Mouse (Mus musculus) heart, adult 2 months (tissue): ENCODE measurements around the gene Mfge8. TPM values are rescaled to one million over a fixed set of nuclear protein-coding genes. Genes with fewer than 3 reads are reported as not detected.

Experiments
- DNase-seq, 2 experiments: peaks; one replicate each; pipeline ENCODE4 v3.0.0; 2021
- H3K27ac ChIP-seq: fragments of 200-600 bp; 2 replicates; pipeline ENCODE4 v1.8.1; 2022
- H3K27me3 ChIP-seq: fragments of 200-500 bp; 2 replicates; pipeline ENCODE4 v1.6.1; 2012; ENCODE audit warnings: mild to moderate bottlenecking, low read length, inconsistent platforms, mixed read lengths; ENCODE audit not compliant: control insufficient read depth, insufficient read depth
- H3K36me3 ChIP-seq: fragments of 200-500 bp; 2 replicates; pipeline ENCODE4 v1.6.1; 2012; ENCODE audit warnings: low read length, inconsistent platforms; ENCODE audit not compliant: control insufficient read depth, insufficient read depth
- H3K4me1 ChIP-seq: fragments of 200-500 bp; 2 replicates; pipeline ENCODE4 v1.6.1; 2011; ENCODE audit warnings: low read length; ENCODE audit not compliant: control insufficient read depth, insufficient read depth
- H3K4me3 ChIP-seq: fragments of 200-600 bp; 2 replicates; pipeline ENCODE4 v1.8.1; 2022
- H3K79me2 ChIP-seq: fragments of 200-500 bp; replicated peaks from 2 replicates; pipeline ENCODE4 v1.6.1; 2012; ENCODE audit warnings: mild to moderate bottlenecking, inconsistent platforms, low read length, moderate library complexity, mixed read lengths; ENCODE audit not compliant: control insufficient read depth, insufficient read depth
- H3K9ac ChIP-seq: fragments of 200-500 bp; 2 replicates; pipeline ENCODE4 v1.6.1; 2012; ENCODE audit warnings: low read depth, mild to moderate bottlenecking, control low read depth, inconsistent platforms, low read length, mixed read lengths
- CTCF ChIP-seq: fragments of 200-600 bp; IDR thresholded peaks from 2 replicates; pipeline ENCODE4 v1.8.1; 2022; ENCODE audit warnings: antibody characterized with exemption, mild to moderate bottlenecking, moderate library complexity
- EP300 ChIP-seq: fragments of 200-500 bp; IDR thresholded peaks from 2 replicates; pipeline ENCODE4 v1.6.1; 2011; ENCODE audit warnings: low read depth, low read length, control low read depth; ENCODE audit not compliant: insufficient read depth
- POLR2A ChIP-seq: fragments of 200-500 bp; IDR thresholded peaks from 2 replicates; pipeline ENCODE4 v1.6.1; 2011; ENCODE audit warnings: mild to moderate bottlenecking, low read depth, low read length, control low read depth; ENCODE audit not compliant: insufficient read depth
- WGBS: fragments of 180-500 bp; shearing (Covaris S2); methylation state at CpG from one replicate; pipeline ENCODE4 v1.1.7; 2018; 5-methylcytosine and 5-hydroxymethylcytosine counted together
- intact Hi-C: fragments of 180-260 bp; cut with DNase I; formaldehyde crosslinking; loops from one replicate; pipeline ENCODE4 v1.15.1; 2025
- polyA plus RNA-seq: library from polyadenylated mRNA; depleted of rRNA; stranded (reverse); fragments of >200 nt; gene quantifications from 2 replicates; pipeline ENCODE4 v1.2.3, GENCODE M21; 2012
- total RNA-seq, 2 experiments: library from RNA; stranded (reverse); gene quantifications; 2 replicates each; pipeline ENCODE4 v1.2.3; 2021

Mfge8 gene
- total and polyA plus RNA-seq, 3 experiments, result 122 to 172 (median 133) TPM

DNA sequence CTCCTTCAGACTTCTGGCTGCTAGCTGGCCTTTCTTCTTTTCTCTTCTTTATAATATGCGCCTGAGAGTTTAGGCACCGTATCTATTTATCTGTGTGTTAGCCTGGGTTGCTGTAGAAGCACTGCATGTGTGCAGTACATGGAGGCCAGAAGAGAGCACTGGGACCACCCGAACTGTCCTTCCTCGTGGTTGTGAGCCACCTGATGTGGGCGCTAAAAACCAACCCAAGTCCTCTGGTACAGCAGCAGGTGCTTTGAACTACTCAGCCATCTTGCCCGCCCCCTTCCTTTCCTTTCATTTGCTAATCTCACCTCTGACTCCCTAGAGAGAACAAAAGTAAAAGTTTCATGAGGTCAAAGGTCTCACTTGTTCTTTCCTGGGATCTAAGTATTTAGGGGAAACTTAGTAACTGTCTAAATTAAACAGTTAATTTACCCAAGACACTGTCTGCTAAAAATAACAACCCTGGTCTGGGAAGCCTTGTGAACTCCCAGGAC lies 9.5 kb downstream of the Mfge8 start:
- Histone ChIP-seq H3K4me3 (no peak overlapping the region), H3K27me3 (no peaks in the 10 kb centered on the region), H3K4me1 (peaks cover 2% of the 10 kb centered on the region; the same call in 1 of the 2 replicates), H3K36me3 (peaks cover 5% of the 10 kb centered on the region; the same call in 1 of the 2 replicates), H3K9ac (no peak overlapping the region), H3K79me2 (no peaks in the 10 kb centered on the region), H3K27ac (no peak overlapping the region)
- WGBS, result 77% methylated on average over 6 of the region's 6 CpGs
- intact Hi-C loops, result no loop called here
- no peak for DNase-seq
- TF ChIP-seq POLR2A, result no peak
- TF ChIP-seq CTCF, result no peak
- no peak for TF ChIP-seq EP300

DNA sequence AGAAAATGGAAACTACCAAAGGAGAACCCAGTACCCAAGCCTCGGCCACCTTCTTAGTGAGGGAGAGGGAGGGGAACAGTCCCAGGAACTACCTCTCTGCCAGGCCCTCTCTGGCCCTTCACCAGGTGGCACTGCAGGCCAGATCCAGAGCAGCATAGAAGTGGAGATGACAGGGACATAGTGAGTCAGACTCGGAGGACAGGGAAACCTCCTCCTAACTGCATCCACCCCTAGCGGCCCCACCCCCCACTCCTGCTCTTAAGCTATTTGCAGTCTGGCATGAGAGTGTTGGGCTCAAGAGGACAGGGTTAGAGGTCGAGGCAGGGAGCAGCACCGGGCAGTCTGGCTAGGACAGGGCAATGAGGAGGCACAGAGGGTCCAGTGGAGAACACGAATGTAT lies 15.5 kb downstream of the Mfge8 start:
- TF ChIP-seq POLR2A (no peak), CTCF (peak; percentile 39)
- DNase-seq, result no peak
- intact Hi-C loops, result loop anchor here (5.0 kb wide), 1 partner anchor 211 kb away; no protein-coding TSS in a partner anchor
- H3K79me2 ChIP-seq, result no peaks in the 10 kb centered on the region
- no peak overlapping the region for H3K27ac ChIP-seq
- no peak overlapping the region for H3K9ac ChIP-seq
- H3K27me3 ChIP-seq, result no peaks in the 10 kb centered on the region
- no peak overlapping the region for H3K4me3 ChIP-seq
- H3K4me1 ChIP-seq, result peaks cover 6% of the 10 kb centered on the region; the same call in 1 of the 2 replicates
- 28% methylated on average over 6 of the region's 6 CpGs for WGBS
- no peaks in the 10 kb centered on the region for H3K36me3 ChIP-seq

DNA sequence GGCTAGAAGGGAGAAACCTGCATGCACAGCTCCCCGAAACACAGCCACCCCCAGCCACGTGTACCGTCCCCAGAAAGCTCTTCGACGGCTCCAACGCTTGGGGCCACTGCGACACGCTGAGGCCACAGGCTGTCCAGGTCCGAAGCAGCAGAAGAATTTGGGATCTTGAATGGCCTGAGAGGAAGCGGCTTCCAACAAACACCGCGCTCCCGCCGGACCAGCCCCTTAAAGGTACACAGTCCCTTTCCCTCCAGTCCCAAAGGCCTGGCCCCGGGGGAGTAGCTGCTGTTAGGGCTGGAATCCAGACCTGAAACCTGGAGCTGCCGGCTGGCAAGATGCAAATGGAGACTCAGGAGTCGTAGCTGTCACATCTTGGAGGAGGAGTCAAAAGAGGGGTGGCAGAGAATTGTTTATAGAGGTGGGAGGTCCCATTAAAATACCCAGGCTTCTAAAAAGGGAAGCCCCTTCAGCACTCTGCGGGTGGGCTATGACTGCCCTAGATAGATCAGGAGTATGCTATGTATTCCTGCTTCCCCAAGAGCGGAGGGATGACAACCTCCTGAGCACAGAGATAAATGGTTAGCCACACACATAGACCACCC lies 17.9 kb downstream of the Mfge8 start, which contains the start of gene Hapln3:
Gene Hapln3, minus strand, starts transcription at position 176 of the 602 bp plus-strand sequence.
- Histone ChIP-seq H3K27ac (peak within 1 kb of the TSS; percentile 23; the same call in 1 of the 2 replicates), H3K36me3 (no peaks in the 10 kb centered on the region), H3K79me2 (no peaks in the 10 kb centered on the region), H3K27me3 (no peaks in the 10 kb centered on the region), H3K4me3 (peak within 1 kb of the TSS; percentile 16; the same call in 1 of the 2 replicates), H3K4me1 (peaks cover 6% of the 10 kb centered on the region; the same call in 1 of the 2 replicates), H3K9ac (0 out of 2 replicates have a peak within 1 kb of the TSS, but pooled peaks have one; percentile 4)
- peak; percentile 31 to 47 for DNase-seq
- 6% methylated on average over 19 of the region's 19 CpGs for WGBS
- no peak for TF ChIP-seq CTCF
- no peak for TF ChIP-seq EP300
- TF ChIP-seq POLR2A, result no peak
- intact Hi-C loops, result loop anchor here (5.0 kb wide), 1 partner anchor 209 kb away; no protein-coding TSS in a partner anchor

DNA sequence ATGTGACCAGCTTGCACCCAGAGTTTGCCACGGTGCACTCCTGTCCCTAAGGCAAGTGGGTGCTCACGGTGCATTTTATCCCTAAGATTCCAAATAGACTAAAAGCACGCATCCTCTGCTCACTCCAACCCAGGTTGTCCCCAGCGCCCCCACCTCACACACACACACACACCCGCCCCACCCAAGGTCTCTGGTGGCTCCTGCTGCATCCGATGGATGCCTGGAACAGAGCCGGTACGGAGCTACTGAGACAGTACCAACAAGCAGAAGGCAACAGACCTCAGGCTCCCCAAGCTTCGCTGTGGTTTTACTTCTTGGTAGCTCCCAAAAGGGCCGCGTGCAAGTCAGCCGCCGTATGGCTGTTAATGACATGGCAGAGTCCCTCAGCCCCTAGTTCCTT lies 18.5 kb downstream of the Mfge8 start:
- Histone ChIP-seq H3K4me1 (peaks cover 6% of the 10 kb centered on the region; the same call in 1 of the 2 replicates), H3K79me2 (no peaks in the 10 kb centered on the region), H3K4me3 (peak overlapping the region; percentile 16; the same call in 1 of the 2 replicates), H3K27ac (no peak overlapping the region; the same call in 1 of the 2 replicates), H3K36me3 (no peaks in the 10 kb centered on the region), H3K27me3 (no peaks in the 10 kb centered on the region), H3K9ac (0 out of 2 replicates have a peak overlapping the region, but pooled peaks have one; percentile 4)
- DNase-seq, result no peak
- TF ChIP-seq EP300, result no peak
- TF ChIP-seq POLR2A, result no peak
- no peak for TF ChIP-seq CTCF
- intact Hi-C loops, result loop anchor here (5.0 kb wide), 1 partner anchor 208 kb away; no protein-coding TSS in a partner anchor
- WGBS, result 22% methylated on average over 13 of the region's 13 CpGs

DNA sequence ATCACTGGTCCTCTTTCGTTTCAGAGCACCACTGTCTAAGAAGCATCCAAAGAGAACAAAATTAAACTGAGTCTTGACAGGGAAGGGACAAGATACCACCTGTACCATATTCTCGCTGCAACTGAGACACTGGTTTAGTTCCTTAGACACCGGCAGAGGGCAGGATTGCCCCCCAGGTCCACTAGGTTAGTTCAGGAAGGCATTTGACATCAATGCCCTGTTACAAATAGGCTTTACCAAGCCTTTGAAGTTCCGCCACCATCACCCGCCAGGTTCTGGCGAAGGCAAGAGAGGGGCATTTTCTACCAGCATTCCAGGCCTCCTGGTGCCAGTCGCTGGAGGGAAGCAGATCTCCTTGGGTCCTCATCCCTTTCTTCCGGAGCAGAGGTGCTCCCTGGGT lies 19.0 kb downstream of the Mfge8 start:
- 42% methylated on average over 8 of the region's 8 CpGs for WGBS
- Histone ChIP-seq H3K27me3 (no peaks in the 10 kb centered on the region), H3K27ac (no peak overlapping the region), H3K4me1 (peaks cover 6% of the 10 kb centered on the region; the same call in 1 of the 2 replicates), H3K36me3 (no peaks in the 10 kb centered on the region), H3K79me2 (no peaks in the 10 kb centered on the region), H3K9ac (no peak overlapping the region), H3K4me3 (no peak overlapping the region)
- DNase-seq, result no peak
- intact Hi-C loops, result loop anchor here (5.0 kb wide), 1 partner anchor 208 kb away; no protein-coding TSS in a partner anchor
- no peak for TF ChIP-seq POLR2A
- peak; percentile 53 for TF ChIP-seq CTCF
- no peak for TF ChIP-seq EP300

DNA sequence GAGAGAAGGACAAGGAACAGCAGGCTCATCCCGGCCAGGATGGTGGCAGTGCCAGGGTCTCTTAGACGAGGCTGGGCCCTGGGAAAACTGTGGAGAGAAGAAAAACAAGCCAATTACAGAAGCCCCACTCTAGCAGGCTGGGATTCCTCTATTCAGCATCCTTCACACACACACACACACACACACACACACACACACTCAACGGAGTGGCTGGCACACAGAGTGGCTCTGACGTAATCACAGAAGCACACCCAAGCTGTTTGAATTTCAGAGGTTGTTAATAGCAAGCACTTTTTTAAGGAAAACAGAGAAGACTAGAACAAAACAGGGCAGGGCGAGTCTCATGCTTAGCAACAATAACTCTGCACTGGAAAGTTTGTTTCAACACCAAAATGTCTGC lies 25.4 kb downstream of the Mfge8 start:
- Histone ChIP-seq H3K4me1 (no peaks in the 10 kb centered on the region), H3K79me2 (no peaks in the 10 kb centered on the region), H3K4me3 (no peak overlapping the region), H3K9ac (no peak overlapping the region), H3K27me3 (no peaks in the 10 kb centered on the region), H3K36me3 (no peaks in the 10 kb centered on the region), H3K27ac (no peak overlapping the region)
- TF ChIP-seq CTCF (no peak), POLR2A (no peak), EP300 (no peak)
- intact Hi-C loops, result no loop called here
- WGBS, result 66% methylated on average over 5 of the region's 5 CpGs
- DNase-seq, result no peak
